Mouse (Mus musculus): ENCODE results near the gene Trub2.

Trub2 gene

GRCm38 (mm10) chr2:29718581-29718980 lies 69.7 kb downstream of the Trub2 start:
- no peak for DNase-seq

- DNase-seq: peak; percentile 77
These were observed 71.6 kb downstream of the Trub2 start for GRCm38 (mm10) chr2:29716691-29717090.

- DNase-seq: no peak
These were observed 72.2 kb downstream of the Trub2 start for GRCm38 (mm10) chr2:29716143-29716542.

GRCm38 (mm10) chr2:29714127-29714526 lies 74.2 kb downstream of the Trub2 start:
- DNase-seq: no peak

GRCm38 (mm10) chr2:29713501-29713900 lies 74.8 kb downstream of the Trub2 start:
- DNase-seq: no peak

GRCm38 (mm10) chr2:29711877-29712276 lies 76.4 kb downstream of the Trub2 start:
- DNase-seq: no peak

Measured in kidney, adult 11 months (tissue).